Mouse (Mus musculus) kidney, postnatal 14 days (tissue): Measurements from ENCODE around the gene Pogk.

Experiments
- DNase-seq: peaks from one replicate; pipeline ENCODE4 v3.0.0; 2022; ENCODE audit warnings: mixed read lengths

Pogk gene

GRCm38 (mm10) chr1:166409701-166410220 is at the start of gene Pogk:
Gene Pogk (minus strand): TSS chr1:166409863.
- peak; percentile 86 for DNase-seq

GRCm38 (mm10) chr1:166441992-166442391 is 32.3 kb upstream of the Pogk start:
- DNase-seq = no peak

DNA sequence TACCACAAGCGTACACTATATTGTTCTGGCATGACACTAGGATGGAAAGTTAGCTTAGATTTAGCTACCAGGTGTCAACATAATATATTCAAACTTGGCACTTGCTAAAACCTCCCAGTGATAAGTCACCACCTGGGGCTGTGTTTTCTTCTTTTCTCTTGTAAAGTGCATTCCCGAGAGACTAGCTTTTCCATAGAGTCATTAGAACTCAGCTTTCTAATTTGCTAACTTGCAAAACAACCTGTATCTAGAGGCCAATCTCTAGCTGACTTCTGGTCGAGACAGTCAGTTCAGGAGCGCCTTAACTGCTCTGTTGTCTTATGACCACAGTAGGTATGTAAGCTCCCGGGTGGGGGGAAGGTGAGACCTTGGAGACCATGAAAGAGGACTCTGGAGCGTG is 29.8 kb upstream of the Pogk start:
- DNase-seq = no peak

- peak; percentile 26 for DNase-seq
These were observed 20.3 kb upstream of the Pogk start for GRCm38 (mm10) chr1:166429809-166430431.

- peak; percentile 10 for DNase-seq
These were observed 19.4 kb upstream of the Pogk start for GRCm38 (mm10) chr1:166429053-166429452.

- no peak for DNase-seq
These were observed 2.6 kb upstream of the Pogk start for GRCm38 (mm10) chr1:166412266-166412665.

DNA sequence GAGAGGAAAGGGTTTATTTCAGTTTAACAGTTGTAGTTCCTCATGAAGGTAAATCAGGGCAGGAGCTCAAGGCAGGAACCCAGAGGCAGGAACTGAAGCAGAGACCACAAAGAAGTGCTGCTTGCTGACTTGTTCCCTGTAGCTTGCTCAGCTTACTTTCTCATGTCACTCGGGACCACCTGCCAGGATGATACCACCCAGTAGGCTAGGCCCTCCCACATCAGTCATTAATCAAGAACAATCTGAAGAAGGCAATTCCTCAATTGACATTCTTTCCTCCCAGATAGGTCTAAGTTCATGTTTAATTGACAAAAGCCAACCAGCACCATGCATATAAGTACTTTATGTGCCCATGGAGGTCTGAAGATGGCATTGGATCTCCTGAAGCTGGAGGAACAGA is 1.9 kb upstream of the Pogk start:
- no peak for DNase-seq

- peak; percentile 70 for DNase-seq
These were observed 424 bp downstream of the Pogk start for GRCm38 (mm10) chr1:166409177-166409700.

GRCm38 (mm10) chr1:166403846-166404245 is 5.8 kb downstream of the Pogk start:
- no peak for DNase-seq

DNA sequence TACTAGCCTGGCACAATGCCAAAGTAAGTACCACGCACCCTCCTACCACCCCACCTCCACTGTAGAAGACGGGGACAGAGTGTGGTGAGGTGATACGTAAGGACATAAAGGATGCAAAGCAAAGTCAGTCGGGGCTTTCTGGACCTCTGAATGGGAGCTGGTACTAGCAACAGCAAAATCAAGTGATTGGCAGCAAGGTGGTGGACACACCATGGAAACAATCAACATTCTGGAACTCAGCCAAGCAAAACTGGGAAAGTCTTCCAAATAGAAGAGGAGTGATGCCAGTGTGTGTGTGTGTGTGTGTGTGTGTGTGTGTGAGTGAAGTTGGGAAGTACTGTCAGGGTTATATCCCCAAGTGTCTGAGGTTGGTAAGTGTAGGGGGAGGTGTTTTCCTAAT is 7.7 kb downstream of the Pogk start:
- DNase-seq = no peak

- DNase-seq = peak; percentile 51
These were observed 8.2 kb downstream of the Pogk start for GRCm38 (mm10) chr1:166401455-166401854.

DNA sequence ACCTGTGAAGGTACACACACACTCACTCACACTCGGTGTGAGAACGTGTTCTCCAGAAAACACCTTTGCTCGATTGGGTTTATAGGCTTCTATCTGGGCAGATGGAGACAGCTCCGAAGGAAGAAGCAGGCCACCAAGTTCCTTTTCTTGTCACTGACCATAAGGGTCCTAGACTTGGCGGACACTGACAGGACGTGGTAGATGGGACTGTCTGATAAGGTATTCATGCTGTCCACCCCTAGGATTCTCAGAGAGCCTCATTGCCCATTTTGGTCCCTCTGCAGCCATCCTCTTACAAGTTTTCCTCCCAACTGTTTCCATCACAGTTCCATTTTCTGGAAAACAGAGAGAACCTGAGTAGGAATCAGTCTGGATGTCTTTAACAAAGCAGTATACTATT is 13.3 kb downstream of the Pogk start:
- DNase-seq = no peak

GRCm38 (mm10) chr1:166395661-166396060 is 14.0 kb downstream of the Pogk start:
- DNase-seq = no peak

- DNase-seq = no peak
These were observed 14.9 kb downstream of the Pogk start for GRCm38 (mm10) chr1:166394770-166395169.

GRCm38 (mm10) chr1:166391671-166392070 is 18.0 kb downstream of the Pogk start:
- DNase-seq = no peak

DNA sequence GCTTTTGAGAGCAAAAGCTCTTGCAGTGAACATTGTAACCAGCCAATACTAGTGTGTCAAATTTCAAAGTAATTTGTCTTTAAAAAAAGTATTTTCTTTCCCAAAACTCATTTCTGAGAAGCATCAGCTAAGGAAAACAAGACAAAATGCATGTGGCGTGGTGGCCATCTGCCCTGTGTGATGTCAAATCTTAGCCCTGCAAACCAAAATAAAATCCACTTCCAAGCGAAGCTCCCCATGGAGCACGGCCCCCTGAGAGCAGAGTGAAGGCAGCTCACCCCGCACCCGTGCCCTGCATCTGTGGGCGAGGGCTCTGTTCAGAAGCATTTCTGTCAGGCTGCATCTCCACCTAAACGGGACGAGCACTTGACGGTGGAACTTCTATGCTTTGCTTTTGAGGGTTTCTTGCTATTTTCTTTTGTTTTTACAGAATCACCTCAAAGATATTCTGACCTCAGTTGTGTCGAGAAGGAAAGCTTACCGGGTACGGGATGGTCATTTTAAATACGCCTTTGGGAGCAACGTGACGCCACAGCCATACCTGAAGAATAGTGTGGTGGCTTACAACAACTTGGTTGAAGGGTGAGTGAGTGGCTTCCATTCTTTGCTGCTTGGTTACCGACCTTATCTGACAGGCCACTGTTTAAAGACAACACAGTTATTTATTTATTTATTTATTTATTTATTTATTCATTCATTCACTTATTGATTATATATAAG is 20.1 kb downstream of the Pogk start:
- no peak for DNase-seq

GRCm38 (mm10) chr1:166388511-166388910 is 21.2 kb downstream of the Pogk start:
- no peak for DNase-seq

DNA sequence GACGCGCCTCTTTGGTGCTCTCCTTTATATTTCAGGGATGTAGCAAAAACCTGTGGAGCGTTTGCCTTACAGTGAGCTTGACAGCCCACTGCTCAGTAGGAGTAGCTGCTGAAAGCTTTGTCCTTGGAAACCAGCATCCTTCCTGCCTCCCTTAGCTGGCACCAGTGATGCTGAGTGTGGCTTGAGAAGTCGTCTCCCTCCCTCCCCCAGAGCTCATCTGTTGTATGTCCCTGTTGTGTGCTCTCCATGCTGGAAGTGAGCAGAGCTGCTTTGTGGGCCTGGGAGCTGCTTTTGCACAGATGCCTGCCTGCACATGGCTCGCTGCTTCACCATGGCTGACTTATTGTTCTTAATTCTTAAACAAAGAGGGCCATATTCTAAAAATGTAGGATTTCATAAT is 24.2 kb downstream of the Pogk start:
- DNase-seq = no peak

GRCm38 (mm10) chr1:166384614-166385013 is 25.0 kb downstream of the Pogk start:
- DNase-seq = no peak

- no peak for DNase-seq
These were observed 27.0 kb downstream of the Pogk start for GRCm38 (mm10) chr1:166382626-166383025.

GRCm38 (mm10) chr1:166381821-166382220 is 27.8 kb downstream of the Pogk start:
- no peak for DNase-seq

DNA sequence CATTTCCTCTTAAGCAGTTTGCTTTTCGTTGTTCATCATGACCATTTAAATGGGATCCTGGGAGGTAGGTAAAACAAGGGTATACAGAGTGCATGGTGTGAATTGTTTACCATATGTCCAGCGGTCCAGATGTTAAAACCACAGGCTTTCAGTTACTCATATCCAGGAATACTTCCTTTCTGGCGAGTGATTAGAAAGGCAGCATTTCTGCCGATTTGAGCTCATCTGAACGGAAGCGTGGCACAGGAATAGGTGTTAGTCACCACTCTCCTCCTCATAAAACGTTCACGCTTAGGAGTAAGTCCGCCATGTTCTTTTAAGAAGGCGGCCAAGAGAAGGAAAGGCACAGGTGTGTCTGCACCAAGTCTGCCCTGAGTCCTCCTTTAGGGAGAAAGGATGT is 28.3 kb downstream of the Pogk start:
- no peak for DNase-seq

- peak; percentile 65 for DNase-seq
These were observed 29.9 kb downstream of the Pogk start for GRCm38 (mm10) chr1:166379630-166380231.
